Mouse (Mus musculus) heart, embryonic 15.5 days (tissue): ENCODE data around the gene Zc3h10. TPM values are rescaled to one million over a fixed set of nuclear protein-coding genes. Genes with fewer than 3 reads are reported as not detected.
A peak's percentile ranks its signal among the peaks of the same experiment; 100 is the strongest.

Experiments
- ATAC-seq: fragments of 200-750 bp; cut with Nextera tagmentation; replicated peaks from 2 replicates; pipeline ENCODE4 v1.8.0; 2017; ENCODE audit warnings: low read depth, moderate TSS enrichment; ENCODE audit not compliant: insufficient number of reproducible peaks, insufficient read depth, low FRiP score
- H3K27ac ChIP-seq: fragments of 300-500 bp; sonication (generic); 2 replicates; pipeline ENCODE4 v1.5.1; 2015; ENCODE audit warnings: mild to moderate bottlenecking, inconsistent platforms
- H3K27me3 ChIP-seq: fragments of 300-500 bp; sonication (generic); 2 replicates; pipeline ENCODE4 v1.6.1; 2015; ENCODE audit warnings: inconsistent platforms
- H3K36me3 ChIP-seq: fragments of 300-500 bp; sonication (generic); 2 replicates; pipeline ENCODE4 v1.6.1; 2015; ENCODE audit warnings: mild to moderate bottlenecking, inconsistent platforms
- H3K4me1 ChIP-seq: fragments of 300-500 bp; sonication (generic); replicated peaks from 2 replicates; pipeline ENCODE4 v1.6.1; 2015; ENCODE audit warnings: inconsistent platforms
- H3K4me2 ChIP-seq: fragments of 300-500 bp; sonication (generic); 2 replicates; pipeline ENCODE4 v1.6.1; 2015; ENCODE audit warnings: inconsistent platforms, mild to moderate bottlenecking, moderate library complexity
- H3K4me3 ChIP-seq: fragments of 300-500 bp; sonication (generic); 2 replicates; pipeline ENCODE4 v1.5.1; 2015; ENCODE audit warnings: mild to moderate bottlenecking, inconsistent platforms
- H3K9ac ChIP-seq: fragments of 300-500 bp; sonication (generic); 2 replicates; pipeline ENCODE4 v1.6.1; 2015; ENCODE audit warnings: mild to moderate bottlenecking, inconsistent platforms
- H3K9me3 ChIP-seq: fragments of 300-500 bp; sonication (generic); replicated peaks from 2 replicates; pipeline ENCODE4 v1.6.1; 2016; ENCODE audit warnings: inconsistent platforms
- WGBS: fragments of 180-500 bp; shearing (Covaris S2); methylation state at CpG from one replicate; pipeline ENCODE4 v1.1.7; 2015; ENCODE audit warnings: mixed read lengths; 5-methylcytosine and 5-hydroxymethylcytosine counted together
- polyA plus RNA-seq: library from polyadenylated mRNA; unstranded; fragments of >200 nt; fragmentation: Nextera tagmentation; extraction: Ambion mirVana; gene quantifications from 2 replicates; pipeline ENCODE4 v1.2.1, GENCODE M21; 2015

The Zc3h10 gene
- polyA plus RNA-seq, 1 experiment from 2014 or later, result 10.2 TPM

- Histone ChIP-seq H3K9ac (no peak overlapping the region), H3K27me3 (no peaks in the 10 kb centered on the region), H3K4me3 (no peak overlapping the region), H3K36me3 (peaks cover 52% of the 10 kb centered on the region; the same call in 1 of the 2 replicates), H3K27ac (no peak overlapping the region), H3K4me2 (no peak overlapping the region), H3K4me1 (peaks cover 10% of the 10 kb centered on the region), H3K9me3 (no peaks in the 10 kb centered on the region)
- no peak for ATAC-seq
- 87% methylated on average over 16 of the region's 16 CpGs for WGBS
Observed at GRCm38 (mm10) chr10:128520591-128520990, 27.0 kb downstream of the Zc3h10 start.

- ATAC-seq, result no peak
- Histone ChIP-seq H3K9me3 (no peaks in the 10 kb centered on the region), H3K36me3 (peaks cover 60% of the 10 kb centered on the region), H3K27ac (no peak overlapping the region), H3K9ac (no peak overlapping the region), H3K4me3 (no peak overlapping the region), H3K4me1 (0 out of 2 replicates have a peak, but pooled peaks cover under 1% of the 10 kb centered on the region), H3K4me2 (no peak overlapping the region), H3K27me3 (no peaks in the 10 kb centered on the region)
- 82% methylated on average over 7 of the region's 7 CpGs for WGBS
Observed at GRCm38 (mm10) chr10:128518833-128519232, 28.7 kb downstream of the Zc3h10 start.

GRCm38 (mm10) chr10:128516677-128517076 lies 30.9 kb downstream of the Zc3h10 start:
- H3K4me1 ChIP-seq, result no peaks in the 10 kb centered on the region
- no peak overlapping the region for H3K4me3 ChIP-seq
- 0 out of 2 replicates have a peak, but pooled peaks have one; percentile 44 for ATAC-seq
- H3K9ac ChIP-seq, result no peak overlapping the region
- H3K4me2 ChIP-seq, result no peak overlapping the region
- no peaks in the 10 kb centered on the region for H3K27me3 ChIP-seq
- H3K36me3 ChIP-seq, result peaks cover 68% of the 10 kb centered on the region
- H3K27ac ChIP-seq, result no peak overlapping the region
- H3K9me3 ChIP-seq, result no peaks in the 10 kb centered on the region
- 47% methylated on average over 6 of the region's 6 CpGs for WGBS

GRCm38 (mm10) chr10:128516029-128516428 lies 31.5 kb downstream of the Zc3h10 start:
- Histone ChIP-seq H3K4me2 (no peak overlapping the region), H3K27me3 (no peaks in the 10 kb centered on the region), H3K27ac (no peak overlapping the region), H3K4me3 (no peak overlapping the region), H3K9me3 (no peaks in the 10 kb centered on the region), H3K36me3 (peaks cover 67% of the 10 kb centered on the region), H3K9ac (no peak overlapping the region), H3K4me1 (no peaks in the 10 kb centered on the region)
- 47% methylated on average over 20 of the region's 20 CpGs for WGBS
- no peak for ATAC-seq

DNA sequence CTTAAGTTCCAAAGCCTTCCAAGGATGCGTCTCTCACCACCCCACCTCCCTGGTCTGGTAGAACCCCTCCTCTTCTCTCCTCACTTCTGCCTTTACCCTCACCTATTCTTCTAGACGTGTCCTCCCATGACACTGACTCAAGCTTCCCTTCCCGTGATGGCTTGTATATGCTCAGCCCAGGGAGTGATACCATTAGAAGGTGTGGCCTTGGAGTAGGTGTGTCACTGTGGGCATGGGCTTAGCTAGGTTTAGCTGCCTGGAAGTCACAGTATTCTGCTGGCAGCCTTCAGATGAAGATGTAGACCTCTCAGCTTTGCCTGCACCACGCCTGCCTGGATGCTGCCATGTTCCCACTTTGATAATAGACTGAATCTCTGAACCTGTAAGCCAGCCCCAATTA lies 32.5 kb downstream of the Zc3h10 start:
- Histone ChIP-seq H3K27ac (no peak overlapping the region), H3K27me3 (no peaks in the 10 kb centered on the region), H3K9me3 (no peaks in the 10 kb centered on the region), H3K4me1 (no peaks in the 10 kb centered on the region), H3K9ac (no peak overlapping the region), H3K36me3 (peaks cover 65% of the 10 kb centered on the region), H3K4me2 (no peak overlapping the region), H3K4me3 (no peak overlapping the region)
- ATAC-seq, result no peak
- 75% methylated on average over 4 of the region's 4 CpGs for WGBS

GRCm38 (mm10) chr10:128511761-128512160 lies 35.8 kb downstream of the Zc3h10 start:
- Histone ChIP-seq H3K4me3 (no peak overlapping the region), H3K4me1 (no peaks in the 10 kb centered on the region; the same call in 1 of the 2 replicates), H3K9me3 (no peaks in the 10 kb centered on the region), H3K36me3 (peaks cover 51% of the 10 kb centered on the region), H3K27me3 (no peaks in the 10 kb centered on the region), H3K27ac (no peak overlapping the region), H3K4me2 (no peak overlapping the region), H3K9ac (no peak overlapping the region)
- ATAC-seq, result no peak
- 78% methylated on average over 12 of the region's 12 CpGs for WGBS

- H3K4me3 ChIP-seq, result no peak overlapping the region
- H3K4me2 ChIP-seq, result no peak overlapping the region
- H3K9ac ChIP-seq, result no peak overlapping the region
- H3K9me3 ChIP-seq, result no peaks in the 10 kb centered on the region
- no peaks in the 10 kb centered on the region; the same call in 1 of the 2 replicates for H3K4me1 ChIP-seq
- WGBS, result 83% methylated on average over 9 of the region's 9 CpGs
- peaks cover 46% of the 10 kb centered on the region for H3K36me3 ChIP-seq
- no peak overlapping the region for H3K27ac ChIP-seq
- no peak for ATAC-seq
- no peaks in the 10 kb centered on the region for H3K27me3 ChIP-seq
Observed at GRCm38 (mm10) chr10:128511189-128511588, 36.4 kb downstream of the Zc3h10 start.

- Histone ChIP-seq H3K27ac (no peak overlapping the region), H3K27me3 (no peaks in the 10 kb centered on the region), H3K9ac (no peak overlapping the region), H3K4me2 (no peak overlapping the region), H3K4me3 (no peak overlapping the region), H3K9me3 (no peaks in the 10 kb centered on the region), H3K36me3 (peaks cover 38% of the 10 kb centered on the region), H3K4me1 (peaks cover under 1% of the 10 kb centered on the region)
- ATAC-seq, result no peak
- WGBS, result 81% methylated on average over 11 of the region's 11 CpGs
Observed at GRCm38 (mm10) chr10:128510301-128510700, 37.3 kb downstream of the Zc3h10 start.

- no peak for ATAC-seq
- H3K9me3 ChIP-seq, result no peaks in the 10 kb centered on the region
- no peak overlapping the region for H3K4me2 ChIP-seq
- no peak overlapping the region for H3K9ac ChIP-seq
- no peaks in the 10 kb centered on the region for H3K27me3 ChIP-seq
- peaks cover 5% of the 10 kb centered on the region for H3K4me1 ChIP-seq
- H3K27ac ChIP-seq, result no peak overlapping the region
- H3K4me3 ChIP-seq, result no peak overlapping the region
- peaks cover 33% of the 10 kb centered on the region for H3K36me3 ChIP-seq
- WGBS, result 79% methylated on average over 4 of the region's 4 CpGs
Observed at GRCm38 (mm10) chr10:128509831-128510230, 37.7 kb downstream of the Zc3h10 start.

DNA sequence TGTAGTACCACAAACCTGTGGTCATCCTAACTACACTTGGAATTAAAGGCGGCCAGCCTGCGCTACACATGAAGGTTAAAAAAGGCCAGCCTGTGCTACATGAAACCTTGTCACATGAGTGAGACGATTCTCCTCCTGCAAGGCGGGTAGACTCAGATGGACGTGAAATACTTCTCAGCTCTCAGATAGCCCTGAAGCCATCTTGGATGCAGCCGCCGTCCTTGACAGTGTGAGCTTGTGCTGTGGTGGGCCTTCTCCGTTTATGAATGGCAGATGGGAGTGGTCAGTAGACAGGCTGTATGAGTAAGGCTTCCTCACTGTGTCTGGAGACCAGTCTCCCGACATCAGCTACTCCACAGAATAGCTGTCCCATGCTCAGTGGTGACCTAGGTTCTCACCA lies 38.4 kb downstream of the Zc3h10 start:
- no peak overlapping the region for H3K4me3 ChIP-seq
- ATAC-seq, result no peak
- no peaks in the 10 kb centered on the region for H3K27me3 ChIP-seq
- no peak overlapping the region for H3K27ac ChIP-seq
- WGBS, result 84% methylated on average over 9 of the region's 9 CpGs
- peaks cover 11% of the 10 kb centered on the region for H3K4me1 ChIP-seq
- H3K36me3 ChIP-seq, result peaks cover 32% of the 10 kb centered on the region
- H3K4me2 ChIP-seq, result no peak overlapping the region
- H3K9ac ChIP-seq, result no peak overlapping the region
- H3K9me3 ChIP-seq, result no peaks in the 10 kb centered on the region

DNA sequence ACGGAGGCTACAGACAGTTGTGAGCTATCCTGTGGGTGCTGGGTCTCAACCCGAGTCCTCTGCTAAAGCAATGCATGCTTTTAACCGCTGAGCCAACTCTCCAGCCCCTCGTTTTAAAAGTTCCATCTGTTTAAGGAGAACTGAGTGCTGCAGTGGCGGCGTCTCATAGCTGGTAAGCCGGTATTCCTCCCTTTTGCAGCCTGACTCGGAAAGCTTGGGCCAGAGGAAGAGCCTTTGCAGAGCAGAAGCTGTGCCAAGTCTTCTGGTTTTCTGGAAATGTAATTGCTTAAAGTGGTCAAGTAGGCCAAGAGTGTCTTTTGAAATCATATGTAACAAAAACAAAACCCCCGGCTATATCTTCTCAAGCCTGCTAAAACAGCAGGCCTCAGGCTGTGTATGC lies 39.3 kb downstream of the Zc3h10 start:
- H3K4me1 ChIP-seq, result peaks cover 14% of the 10 kb centered on the region
- WGBS, result 75% methylated on average over 9 of the region's 9 CpGs

GRCm38 (mm10) chr10:128505974-128506373 lies 41.6 kb downstream of the Zc3h10 start:
- peaks cover 17% of the 10 kb centered on the region for H3K36me3 ChIP-seq
- H3K4me3 ChIP-seq, result no peak overlapping the region
- H3K4me1 ChIP-seq, result peaks cover 14% of the 10 kb centered on the region
- H3K9me3 ChIP-seq, result no peaks in the 10 kb centered on the region
- H3K27ac ChIP-seq, result no peak overlapping the region
- H3K9ac ChIP-seq, result no peak overlapping the region
- no peaks in the 10 kb centered on the region for H3K27me3 ChIP-seq
- no peak overlapping the region for H3K4me2 ChIP-seq
- WGBS, result 97% methylated on average over 14 of the region's 14 CpGs
- ATAC-seq, result no peak

More for the DNA sequence above, 39.3 kb downstream of the Zc3h10 start:
- Histone ChIP-seq H3K36me3 (peaks cover 32% of the 10 kb centered on the region), H3K9ac (no peak overlapping the region), H3K9me3 (no peaks in the 10 kb centered on the region), H3K27me3 (no peaks in the 10 kb centered on the region), H3K4me2 (no peak overlapping the region), H3K4me3 (no peak overlapping the region), H3K27ac (no peak overlapping the region)
- no peak for ATAC-seq
